Mouse (Mus musculus): ENCODE results near the gene Nova2.

Gene Nova2

GRCm38 (mm10) chr7:18924321-18924720 lies 1.4 kb upstream of the Nova2 start:
- DNase-seq: no peak

- DNase-seq: peak; percentile 80
Observed at GRCm38 (mm10) chr7:18926041-18926790, 528 bp downstream of the Nova2 start.

GRCm38 (mm10) chr7:18926911-18927310 lies 1.2 kb downstream of the Nova2 start:
- DNase-seq: no peak

GRCm38 (mm10) chr7:18927759-18928158 lies 2.1 kb downstream of the Nova2 start:
- no peak for DNase-seq

GRCm38 (mm10) chr7:18942376-18942775 lies 16.7 kb downstream of the Nova2 start:
- DNase-seq: no peak

- no peak for DNase-seq
Observed at GRCm38 (mm10) chr7:18942815-18943214, 17.1 kb downstream of the Nova2 start.

- DNase-seq: no peak
Observed at GRCm38 (mm10) chr7:18948151-18948550, 22.5 kb downstream of the Nova2 start.

GRCm38 (mm10) chr7:18949781-18950522 lies 24.3 kb downstream of the Nova2 start:
- no peak for DNase-seq

- no peak for DNase-seq
Observed at GRCm38 (mm10) chr7:18950523-18951315, 25.0 kb downstream of the Nova2 start.

GRCm38 (mm10) chr7:18951397-18951796 lies 25.7 kb downstream of the Nova2 start:
- no peak for DNase-seq

GRCm38 (mm10) chr7:18957569-18958383 lies 32.1 kb downstream of the Nova2 start:
- DNase-seq: peak; percentile 78

GRCm38 (mm10) chr7:18958384-18958766 lies 32.7 kb downstream of the Nova2 start:
- DNase-seq: peak; percentile 73

GRCm38 (mm10) chr7:18959446-18959845 lies 33.8 kb downstream of the Nova2 start:
- peak; percentile 38 for DNase-seq

- DNase-seq: no peak
Observed at GRCm38 (mm10) chr7:18962171-18962792, 36.6 kb downstream of the Nova2 start.

- no peak for DNase-seq
Observed at GRCm38 (mm10) chr7:18962795-18963194, 37.1 kb downstream of the Nova2 start.

- DNase-seq: peak; percentile 27
Observed at GRCm38 (mm10) chr7:18963294-18963843, 37.7 kb downstream of the Nova2 start.

GRCm38 (mm10) chr7:18965312-18965711 lies 39.6 kb downstream of the Nova2 start:
- DNase-seq: no peak

GRCm38 (mm10) chr7:18967603-18968002 lies 41.9 kb downstream of the Nova2 start:
- DNase-seq: no peak

GRCm38 (mm10) chr7:18970956-18971355 lies 45.3 kb downstream of the Nova2 start:
- no peak for DNase-seq

- DNase-seq: no peak
Observed at GRCm38 (mm10) chr7:18978381-18978780, 52.7 kb downstream of the Nova2 start.

GRCm38 (mm10) chr7:18986503-18986902 lies 60.8 kb downstream of the Nova2 start:
- no peak for DNase-seq

GRCm38 (mm10) chr7:18987100-18987499 lies 61.4 kb downstream of the Nova2 start, which contains the start of gene Nanos2:
Nanos2 (plus strand) TSS chr7:18987400.
- DNase-seq: no peak
